Mouse (Mus musculus) hindbrain, embryonic 12.5 days (tissue): ENCODE measurements around the gene Rhob. TPM values are rescaled to one million over a fixed set of nuclear protein-coding genes. Genes with fewer than 3 reads are reported as not detected.

Source experiments
- ATAC-seq: fragments of 200-750 bp; cut with Nextera tagmentation; 2 replicates; pipeline ENCODE4 v1.8.0; 2017; ENCODE audit warnings: moderate TSS enrichment; ENCODE audit not compliant: low FRiP score
- H3K27ac ChIP-seq: fragments of 300-500 bp; sonication (generic); 2 replicates; pipeline ENCODE4 v1.5.1; 2016; ENCODE audit warnings: mild to moderate bottlenecking
- H3K27me3 ChIP-seq: fragments of 300-500 bp; sonication (generic); 2 replicates; pipeline ENCODE4 v1.6.1; 2016; ENCODE audit warnings: mild to moderate bottlenecking
- H3K36me3 ChIP-seq: fragments of 300-500 bp; sonication (generic); 2 replicates; pipeline ENCODE4 v1.6.1; 2016; ENCODE audit warnings: mild to moderate bottlenecking
- H3K4me1 ChIP-seq: fragments of 300-500 bp; sonication (generic); 2 replicates; pipeline ENCODE4 v1.6.1; 2016
- H3K4me2 ChIP-seq: fragments of 300-500 bp; sonication (generic); replicated peaks from 2 replicates; pipeline ENCODE4 v1.6.1; 2016; ENCODE audit warnings: mild to moderate bottlenecking
- H3K4me3 ChIP-seq: fragments of 300-500 bp; sonication (generic); 2 replicates; pipeline ENCODE4 v1.5.1; 2016; ENCODE audit warnings: mild to moderate bottlenecking
- H3K9ac ChIP-seq: fragments of 300-500 bp; sonication (generic); 2 replicates; pipeline ENCODE4 v1.6.1; 2016; ENCODE audit warnings: mild to moderate bottlenecking, moderate library complexity
- H3K9me3 ChIP-seq: fragments of 300-500 bp; sonication (generic); replicated peaks from 2 replicates; pipeline ENCODE4 v1.6.1; 2016; ENCODE audit warnings: mild to moderate bottlenecking
- WGBS: fragments of 180-500 bp; shearing (Covaris S2); methylation state at CpG from one replicate; pipeline ENCODE4 v1.1.7; 2016; 5-methylcytosine and 5-hydroxymethylcytosine counted together
- polyA plus RNA-seq: library from polyadenylated mRNA; unstranded; fragments of >200 nt; fragmentation: Nextera tagmentation; extraction: Ambion mirVana; gene quantifications from 2 replicates; pipeline ENCODE4 v1.2.1, GENCODE M21; 2016

The Rhob gene
- polyA plus RNA-seq, result 75.4 and 78.3 TPM in 2 replicates

GRCm38 (mm10) chr12:8499871-8500596 is at the start of gene Rhob:
Gene Rhob (minus strand): TSS chr12:8500009.
- no peaks in the 10 kb centered on the region for H3K36me3 ChIP-seq
- H3K9ac ChIP-seq, result peak within 1 kb of the TSS; percentile 99
- no peaks in the 10 kb centered on the region for H3K9me3 ChIP-seq
- peak within 1 kb of the TSS; percentile 82 for H3K4me2 ChIP-seq
- peak; percentile 98 for ATAC-seq
- peak within 1 kb of the TSS; percentile 93 for H3K4me3 ChIP-seq
- H3K4me1 ChIP-seq, result peaks cover 30% of the 10 kb centered on the region
- WGBS, result under 1% methylated on average over 56 of the region's 56 CpGs
- H3K27me3 ChIP-seq, result no peaks in the 10 kb centered on the region
- peak within 1 kb of the TSS; percentile 100 for H3K27ac ChIP-seq

DNA sequence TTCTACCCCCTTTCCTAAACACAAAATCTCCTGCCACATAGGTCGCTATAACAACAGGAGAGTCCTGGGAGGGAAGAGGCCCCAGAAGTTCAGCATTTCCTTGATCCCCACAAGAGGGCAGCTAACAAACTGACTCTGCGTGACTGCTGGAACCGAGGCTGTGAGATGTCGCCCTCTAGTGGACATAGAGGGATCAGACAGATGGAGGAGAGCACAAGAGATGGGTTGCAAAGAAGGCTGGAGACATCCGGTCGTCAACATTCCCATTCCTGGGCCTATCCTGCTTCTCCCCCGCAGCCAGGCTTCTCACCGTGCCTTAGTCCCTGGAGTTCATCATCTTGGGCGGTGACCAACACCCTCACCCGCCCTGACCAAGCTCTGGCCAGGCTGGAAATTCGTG is 47.5 kb upstream of the Rhob start:
- peak; percentile 19; the same call in 1 of the 2 replicates for ATAC-seq
- WGBS, result 14% methylated on average over 11 of the region's 11 CpGs

DNA sequence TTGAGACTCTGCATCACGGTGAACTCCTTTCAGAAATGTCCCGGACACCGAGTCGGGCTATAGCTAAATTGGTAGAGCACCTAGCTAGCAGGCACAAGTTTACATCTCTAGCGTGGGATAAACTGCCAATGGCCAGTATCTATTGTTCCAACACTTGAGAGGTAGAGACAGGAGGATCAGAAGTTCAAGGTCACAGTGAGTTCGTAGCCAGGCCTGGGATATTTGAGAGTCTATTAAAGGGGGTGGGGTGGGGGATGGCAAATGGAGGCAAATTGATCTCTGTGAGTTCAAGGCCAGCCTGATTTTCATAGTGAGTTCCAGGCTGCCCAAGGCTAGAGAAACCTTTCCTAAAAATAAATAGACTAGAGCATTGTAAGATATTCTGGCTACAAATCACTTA is 47.0 kb upstream of the Rhob start:
- H3K4me1 ChIP-seq, result no peaks in the 10 kb centered on the region
- H3K27ac ChIP-seq, result no peak overlapping the region
- no peaks in the 10 kb centered on the region for H3K27me3 ChIP-seq
- H3K4me2 ChIP-seq, result no peak overlapping the region
- H3K9me3 ChIP-seq, result no peaks in the 10 kb centered on the region
- H3K36me3 ChIP-seq, result no peaks in the 10 kb centered on the region
- H3K4me3 ChIP-seq, result no peak overlapping the region
- no peak overlapping the region for H3K9ac ChIP-seq
- WGBS, result 91% methylated on average over 6 of the region's 6 CpGs
- no peak for ATAC-seq

More for the DNA sequence above, 47.5 kb upstream of the Rhob start:
- Histone ChIP-seq H3K4me2 (no peak overlapping the region), H3K9ac (no peak overlapping the region), H3K27me3 (no peaks in the 10 kb centered on the region), H3K27ac (no peak overlapping the region), H3K9me3 (no peaks in the 10 kb centered on the region), H3K36me3 (no peaks in the 10 kb centered on the region), H3K4me1 (no peaks in the 10 kb centered on the region), H3K4me3 (no peak overlapping the region)

DNA sequence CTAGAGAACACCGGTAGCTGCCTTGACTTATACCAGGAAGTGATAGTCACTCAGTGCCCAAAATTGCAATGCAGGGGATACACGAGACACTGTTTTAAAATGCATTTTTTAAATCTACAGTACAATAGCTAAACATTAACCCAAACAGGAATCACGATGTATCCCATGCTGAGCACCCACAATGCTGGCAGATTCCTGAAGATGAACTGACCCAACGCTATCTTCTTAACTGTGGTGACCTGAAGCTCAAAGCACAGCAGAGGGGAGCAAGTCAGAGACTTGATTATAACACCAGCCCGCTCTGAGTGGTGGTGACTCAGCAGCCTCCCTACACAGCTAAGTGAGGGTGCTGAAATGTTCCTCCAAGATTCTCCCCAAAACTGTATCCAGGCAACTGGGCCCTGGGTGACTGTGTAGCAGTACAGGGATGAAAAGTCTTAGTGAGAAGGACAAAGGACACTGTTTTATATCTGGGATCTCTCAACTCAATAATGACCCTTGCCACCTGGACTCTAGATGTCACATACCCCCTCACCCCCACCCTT is 45.3 kb upstream of the Rhob start:
- H3K4me3 ChIP-seq, result no peak overlapping the region
- H3K9ac ChIP-seq, result no peak overlapping the region
- H3K27ac ChIP-seq, result no peak overlapping the region
- no peaks in the 10 kb centered on the region for H3K4me1 ChIP-seq
- no peaks in the 10 kb centered on the region for H3K27me3 ChIP-seq
- no peak overlapping the region for H3K4me2 ChIP-seq
- no peaks in the 10 kb centered on the region for H3K36me3 ChIP-seq
- H3K9me3 ChIP-seq, result no peaks in the 10 kb centered on the region
- no peak for ATAC-seq
- WGBS, result 79% methylated on average over 5 of the region's 5 CpGs

GRCm38 (mm10) chr12:8542371-8542770 is 42.6 kb upstream of the Rhob start:
- Histone ChIP-seq H3K4me2 (no peak overlapping the region), H3K9ac (no peak overlapping the region), H3K4me3 (no peak overlapping the region), H3K27ac (no peak overlapping the region), H3K36me3 (no peaks in the 10 kb centered on the region), H3K27me3 (no peaks in the 10 kb centered on the region), H3K4me1 (no peaks in the 10 kb centered on the region), H3K9me3 (no peaks in the 10 kb centered on the region)
- 88% methylated on average over 4 of the region's 4 CpGs for WGBS
- ATAC-seq, result no peak

GRCm38 (mm10) chr12:8539471-8539870 is 39.7 kb upstream of the Rhob start:
- 86% methylated on average over 13 of the region's 13 CpGs for WGBS
- H3K9me3 ChIP-seq, result no peaks in the 10 kb centered on the region

DNA sequence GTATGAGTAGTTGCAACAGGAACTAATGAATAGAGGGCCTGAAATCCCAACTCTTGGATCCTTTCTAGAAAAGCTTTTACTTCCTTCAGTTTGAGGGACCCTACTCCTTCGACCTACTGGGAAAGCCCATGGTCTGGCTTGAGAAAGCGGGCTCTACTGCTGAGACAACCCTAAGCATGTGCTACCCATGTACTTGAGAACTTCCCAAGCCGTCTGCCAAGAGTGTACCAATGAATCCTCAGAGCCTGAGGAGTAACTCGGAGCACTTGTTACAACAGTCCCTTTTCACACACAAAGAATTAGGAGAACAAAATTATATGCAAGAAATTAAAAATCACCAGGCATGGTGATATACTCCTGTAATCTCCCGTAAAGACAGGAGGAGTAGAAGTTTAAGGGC is 37.5 kb upstream of the Rhob start:
- Histone ChIP-seq H3K36me3 (no peaks in the 10 kb centered on the region), H3K27me3 (no peaks in the 10 kb centered on the region)
- 92% methylated on average over 5 of the region's 5 CpGs for WGBS

More at GRCm38 (mm10) chr12:8539471-8539870, 39.7 kb upstream of the Rhob start:
- no peak overlapping the region for H3K4me3 ChIP-seq
- no peaks in the 10 kb centered on the region for H3K4me1 ChIP-seq
- no peaks in the 10 kb centered on the region for H3K27me3 ChIP-seq
- no peak overlapping the region for H3K9ac ChIP-seq
- no peak for ATAC-seq
- H3K27ac ChIP-seq, result no peak overlapping the region
- no peaks in the 10 kb centered on the region for H3K36me3 ChIP-seq
- H3K4me2 ChIP-seq, result no peak overlapping the region

DNA sequence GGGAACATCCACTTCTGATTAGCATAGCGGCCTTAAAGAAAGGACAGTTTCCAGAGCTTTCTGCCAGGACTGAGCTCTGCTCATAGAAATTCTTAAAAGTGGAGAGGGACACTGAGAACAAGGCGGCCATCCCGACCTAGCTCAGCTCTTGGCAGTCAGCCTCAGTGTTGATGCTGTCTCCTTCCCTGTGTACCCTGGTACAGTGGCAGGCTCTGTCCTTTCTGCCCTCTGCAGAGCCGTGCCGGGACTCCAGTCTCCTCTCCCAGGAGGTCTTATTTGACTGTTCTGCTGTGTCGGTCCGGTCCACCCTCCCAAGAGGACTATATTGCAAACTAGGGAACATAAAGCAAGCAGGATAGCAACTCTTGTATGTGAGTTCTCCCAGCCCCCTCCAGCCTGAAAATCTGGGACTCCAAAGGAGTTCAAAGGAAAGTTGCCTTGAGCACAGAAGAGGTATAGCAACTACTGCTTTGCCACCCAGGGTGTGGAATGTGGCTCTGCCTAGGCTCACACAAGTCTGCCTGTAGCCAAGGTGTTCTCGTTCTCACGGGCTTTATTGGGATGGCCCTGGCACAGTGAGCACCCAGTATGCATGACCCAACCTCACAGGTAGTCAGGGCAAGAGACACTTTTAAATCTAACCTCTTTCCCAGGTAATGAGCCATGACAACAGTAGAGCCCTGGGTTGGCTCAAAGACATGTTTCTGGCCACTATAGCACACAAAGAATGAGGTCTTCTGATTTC is 36.6 kb upstream of the Rhob start:
- WGBS, result 83% methylated on average over 9 of the region's 9 CpGs

More for the DNA sequence above, 37.5 kb upstream of the Rhob start:
- no peak overlapping the region for H3K4me3 ChIP-seq
- no peaks in the 10 kb centered on the region for H3K9me3 ChIP-seq
- H3K4me1 ChIP-seq, result no peaks in the 10 kb centered on the region
- H3K27ac ChIP-seq, result no peak overlapping the region
- H3K9ac ChIP-seq, result no peak overlapping the region
- H3K4me2 ChIP-seq, result no peak overlapping the region
- ATAC-seq, result no peak

DNA sequence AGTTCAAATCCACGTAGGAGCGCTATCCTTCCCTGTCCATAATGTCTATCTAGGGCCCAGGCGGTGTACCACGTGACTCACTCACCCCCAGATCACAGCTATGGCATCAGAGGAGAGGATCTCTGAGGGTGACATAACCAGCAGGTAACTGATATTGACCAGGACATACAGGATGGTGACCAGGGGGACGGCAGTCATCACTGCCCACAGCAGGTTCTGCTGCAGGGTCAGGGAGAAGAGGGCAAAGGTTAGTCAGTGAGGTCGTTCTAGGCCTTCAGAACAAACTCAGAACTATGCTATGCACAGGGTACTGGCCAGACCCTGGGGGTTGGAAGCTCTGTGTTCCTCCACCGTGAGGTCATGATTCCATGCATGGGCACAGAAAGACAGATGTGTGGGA is 35.8 kb upstream of the Rhob start:
- Histone ChIP-seq H3K4me2 (no peak overlapping the region), H3K4me1 (no peaks in the 10 kb centered on the region), H3K27ac (no peak overlapping the region), H3K36me3 (no peaks in the 10 kb centered on the region), H3K4me3 (no peak overlapping the region), H3K27me3 (no peaks in the 10 kb centered on the region), H3K9ac (no peak overlapping the region), H3K9me3 (no peaks in the 10 kb centered on the region)
- WGBS, result 86% methylated on average over 7 of the region's 7 CpGs
- ATAC-seq, result no peak

More for the DNA sequence above, 36.6 kb upstream of the Rhob start:
- Histone ChIP-seq H3K36me3 (no peaks in the 10 kb centered on the region), H3K4me2 (no peak overlapping the region), H3K9ac (no peak overlapping the region), H3K4me3 (no peak overlapping the region), H3K27me3 (no peaks in the 10 kb centered on the region), H3K4me1 (no peaks in the 10 kb centered on the region), H3K27ac (no peak overlapping the region), H3K9me3 (no peaks in the 10 kb centered on the region)
- no peak for ATAC-seq

DNA sequence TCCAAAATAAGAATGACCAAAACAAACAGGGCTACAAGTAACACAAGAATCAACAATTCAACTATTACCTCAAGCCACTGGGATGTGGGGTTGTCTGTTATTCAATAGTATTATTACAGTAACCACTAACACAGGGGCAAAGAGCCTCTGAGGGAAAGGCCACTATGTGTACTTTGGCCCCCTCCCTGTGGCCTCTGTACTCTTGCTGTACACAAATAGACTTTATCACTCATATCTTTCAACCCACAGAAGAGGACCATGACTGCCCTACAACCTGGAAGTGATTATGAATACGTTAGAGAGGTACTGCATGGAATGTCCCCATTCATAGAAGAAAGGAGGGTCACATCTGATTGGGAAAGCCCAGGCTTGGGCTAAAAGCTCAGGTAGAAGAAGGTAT is 35.1 kb upstream of the Rhob start:
- H3K4me2 ChIP-seq, result no peak overlapping the region
- no peak for ATAC-seq
- H3K27me3 ChIP-seq, result no peaks in the 10 kb centered on the region
- 50% methylated on average over 1 of the region's 1 CpGs for WGBS
- no peak overlapping the region for H3K9ac ChIP-seq
- H3K9me3 ChIP-seq, result no peaks in the 10 kb centered on the region
- no peak overlapping the region for H3K27ac ChIP-seq
- no peak overlapping the region for H3K4me3 ChIP-seq
- no peaks in the 10 kb centered on the region for H3K4me1 ChIP-seq
- H3K36me3 ChIP-seq, result no peaks in the 10 kb centered on the region

- ATAC-seq, result no peak
These were observed 28.0 kb upstream of the Rhob start for GRCm38 (mm10) chr12:8527770-8528169.

GRCm38 (mm10) chr12:8527175-8527574 is 27.4 kb upstream of the Rhob start:
- Histone ChIP-seq H3K4me2 (no peak overlapping the region), H3K4me3 (no peak overlapping the region), H3K9me3 (no peaks in the 10 kb centered on the region), H3K27ac (no peak overlapping the region), H3K36me3 (no peaks in the 10 kb centered on the region), H3K4me1 (no peaks in the 10 kb centered on the region), H3K9ac (no peak overlapping the region), H3K27me3 (no peaks in the 10 kb centered on the region)
- ATAC-seq, result no peak
- 71% methylated on average over 1 of the region's 1 CpGs for WGBS

More at GRCm38 (mm10) chr12:8527770-8528169, 28.0 kb upstream of the Rhob start:
- Histone ChIP-seq H3K4me3 (no peak overlapping the region), H3K27ac (no peak overlapping the region), H3K9ac (no peak overlapping the region), H3K9me3 (no peaks in the 10 kb centered on the region), H3K36me3 (no peaks in the 10 kb centered on the region), H3K4me2 (no peak overlapping the region), H3K27me3 (no peaks in the 10 kb centered on the region), H3K4me1 (no peaks in the 10 kb centered on the region)
- WGBS, result 85% methylated on average over 5 of the region's 5 CpGs
